Mouse (Mus musculus): ENCODE measurements around the gene Ern1. TPM values are rescaled to one million over a fixed set of nuclear protein-coding genes. Genes with fewer than 3 reads are reported as not detected.

The Ern1 gene
- polyA plus RNA-seq, 1 experiment from 2014 or later: 5.4 TPM

DNA sequence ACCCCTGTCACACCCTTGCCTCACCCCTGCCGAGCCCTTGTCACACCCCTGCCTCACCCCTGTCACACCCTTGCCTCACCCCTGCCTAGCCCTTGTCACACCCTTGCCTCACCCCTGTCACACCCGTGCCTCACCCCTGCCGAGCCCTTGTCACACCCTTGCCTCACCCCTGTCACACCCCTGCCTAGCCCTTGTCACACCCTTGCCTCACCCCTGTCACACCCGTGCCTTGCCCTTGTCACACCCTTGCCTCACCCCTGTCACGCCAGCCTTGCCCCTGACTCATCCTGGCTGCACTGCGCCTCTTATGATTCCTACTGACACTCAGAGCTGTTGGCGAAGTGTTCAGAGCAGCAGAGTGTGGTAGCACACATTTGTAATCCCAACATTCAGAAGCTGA, 20.0 kb upstream of the Ern1 start:
- Histone ChIP-seq H3K27ac (ENCODE audit: low read length) (no peak overlapping the region), H3K4me2 (replicated peaks; ENCODE audit: low read depth, low read length) (no peak overlapping the region), H3K9ac (replicated peaks; ENCODE audit: low read depth) (no peak overlapping the region), H3K9me3 (ENCODE audit: low read length) (no peaks in the 10 kb centered on the region), H3K4me1 (ENCODE audit: insufficient read depth, low read depth, low read length) (no peaks in the 10 kb centered on the region), H3K36me3 (ENCODE audit: insufficient read depth, low read length) (peaks cover 15% of the 10 kb centered on the region), H3K27me3 (replicated peaks; ENCODE audit: insufficient read depth, low read length) (no peaks in the 10 kb centered on the region), H3K4me3 (ENCODE audit: low read depth, low read length) (no peak overlapping the region)
- no peak for ATAC-seq
- TF ChIP-seq EP300 (IDR thresholded peaks at IDR 0.05): no peak
- 85% methylated on average over 7 of the region's 7 CpGs for WGBS
- no peak for DNase-seq (ENCODE audit: low spot score)

DNA sequence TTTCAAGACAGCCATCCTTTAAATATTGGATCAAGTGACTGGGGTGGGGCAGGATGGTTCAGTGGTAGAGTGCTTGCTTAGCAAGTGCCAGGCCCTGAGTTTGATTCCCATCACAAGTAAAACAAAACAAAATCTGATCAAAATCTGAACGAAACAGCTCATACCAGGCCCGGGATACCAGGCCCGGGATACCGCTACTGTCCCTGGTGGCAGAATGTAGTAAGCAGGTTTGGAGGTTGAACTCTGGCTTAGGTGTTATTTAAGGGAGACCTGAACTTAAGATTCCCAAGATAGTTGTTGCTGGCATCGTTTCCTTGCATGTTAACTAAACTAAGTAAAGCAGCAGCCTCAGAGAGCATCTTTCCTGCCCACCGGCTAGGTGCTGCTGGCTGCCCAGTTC, 18.6 kb upstream of the Ern1 start:
- Histone ChIP-seq H3K4me2 (replicated peaks; ENCODE audit: low read depth, low read length) (no peak overlapping the region), H3K27ac (ENCODE audit: low read length) (no peak overlapping the region), H3K4me1 (ENCODE audit: insufficient read depth, low read depth, low read length) (peaks cover 5% of the 10 kb centered on the region; the same call in 1 of the 2 replicates), H3K4me3 (ENCODE audit: low read depth, low read length) (no peak overlapping the region), H3K27me3 (replicated peaks; ENCODE audit: insufficient read depth, low read length) (no peaks in the 10 kb centered on the region), H3K36me3 (ENCODE audit: insufficient read depth, low read length) (peaks cover 13% of the 10 kb centered on the region), H3K9me3 (ENCODE audit: low read length) (no peaks in the 10 kb centered on the region), H3K9ac (replicated peaks; ENCODE audit: low read depth) (no peak overlapping the region)
- ATAC-seq (no peak), DNase-seq (ENCODE audit: low spot score) (no peak)
- 90% methylated on average over 6 of the region's 6 CpGs for WGBS
- TF ChIP-seq CTCF (IDR thresholded peaks at IDR 0.05) (peak; percentile 37), EP300 (IDR thresholded peaks at IDR 0.05) (no peak)

DNA sequence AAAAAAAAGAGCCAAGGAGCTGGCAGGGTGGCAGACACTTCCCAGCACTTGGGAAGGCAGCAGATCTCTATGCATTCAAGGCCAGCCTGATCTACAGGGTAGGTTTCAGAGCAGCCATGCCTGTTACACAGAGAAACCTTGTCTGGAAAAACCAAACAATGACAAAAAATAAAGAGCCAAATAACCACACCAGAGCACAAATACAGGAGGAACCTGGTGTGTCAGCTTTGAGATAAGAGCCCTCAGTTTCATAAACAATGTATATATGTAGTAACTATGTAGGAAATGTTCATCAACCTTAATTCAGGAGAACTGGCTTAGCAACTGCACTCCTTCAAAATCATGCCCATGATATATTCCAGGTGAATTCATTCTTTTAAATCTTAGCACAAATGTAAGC, 16.5 kb upstream of the Ern1 start:
- Histone ChIP-seq H3K36me3 (ENCODE audit: insufficient read depth, low read length) (peaks cover 2% of the 10 kb centered on the region; the same call in 1 of the 2 replicates), H3K4me3 (ENCODE audit: low read depth, low read length) (no peak overlapping the region), H3K27me3 (replicated peaks; ENCODE audit: insufficient read depth, low read length) (no peaks in the 10 kb centered on the region), H3K9ac (replicated peaks; ENCODE audit: low read depth) (no peak overlapping the region), H3K9me3 (ENCODE audit: low read length) (no peaks in the 10 kb centered on the region), H3K27ac (ENCODE audit: low read length) (no peak overlapping the region), H3K4me2 (replicated peaks; ENCODE audit: low read depth, low read length) (no peak overlapping the region), H3K4me1 (ENCODE audit: insufficient read depth, low read depth, low read length) (peaks cover 5% of the 10 kb centered on the region; the same call in 1 of the 2 replicates)
- TF ChIP-seq EP300 (IDR thresholded peaks at IDR 0.05): no peak
- no peak for TF ChIP-seq CTCF (IDR thresholded peaks at IDR 0.05)
- ATAC-seq (no peak), DNase-seq (ENCODE audit: low spot score) (no peak)

DNA sequence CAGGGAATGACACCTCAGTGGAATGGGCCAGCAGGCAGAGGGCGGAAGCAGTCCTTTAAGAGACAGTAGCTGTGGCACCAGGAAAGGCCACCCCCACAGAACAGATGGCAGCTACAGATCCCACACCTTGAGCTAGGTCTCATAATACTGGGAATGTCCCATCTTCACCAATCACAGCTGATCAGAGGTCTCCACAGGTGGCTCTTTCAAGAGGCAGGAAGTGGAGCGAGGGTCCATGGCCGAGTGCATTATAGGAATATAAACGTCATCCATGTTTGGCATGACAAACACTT, 15.7 kb upstream of the Ern1 start:
- Histone ChIP-seq H3K4me3 (ENCODE audit: low read depth, low read length) (no peak overlapping the region), H3K4me1 (ENCODE audit: insufficient read depth, low read depth, low read length) (peaks cover 7% of the 10 kb centered on the region; the same call in 1 of the 2 replicates), H3K27ac (ENCODE audit: low read length) (no peak overlapping the region), H3K9ac (replicated peaks; ENCODE audit: low read depth) (no peak overlapping the region), H3K36me3 (ENCODE audit: insufficient read depth, low read length) (no peaks in the 10 kb centered on the region), H3K27me3 (replicated peaks; ENCODE audit: insufficient read depth, low read length) (no peaks in the 10 kb centered on the region), H3K4me2 (replicated peaks; ENCODE audit: low read depth, low read length) (no peak overlapping the region), H3K9me3 (ENCODE audit: low read length) (no peaks in the 10 kb centered on the region)
- no peak for DNase-seq (ENCODE audit: low spot score)
- TF ChIP-seq CTCF (IDR thresholded peaks at IDR 0.05) (no peak), EP300 (IDR thresholded peaks at IDR 0.05) (no peak)
- 59% methylated on average over 4 of the region's 4 CpGs for WGBS
- no peak for ATAC-seq

DNA sequence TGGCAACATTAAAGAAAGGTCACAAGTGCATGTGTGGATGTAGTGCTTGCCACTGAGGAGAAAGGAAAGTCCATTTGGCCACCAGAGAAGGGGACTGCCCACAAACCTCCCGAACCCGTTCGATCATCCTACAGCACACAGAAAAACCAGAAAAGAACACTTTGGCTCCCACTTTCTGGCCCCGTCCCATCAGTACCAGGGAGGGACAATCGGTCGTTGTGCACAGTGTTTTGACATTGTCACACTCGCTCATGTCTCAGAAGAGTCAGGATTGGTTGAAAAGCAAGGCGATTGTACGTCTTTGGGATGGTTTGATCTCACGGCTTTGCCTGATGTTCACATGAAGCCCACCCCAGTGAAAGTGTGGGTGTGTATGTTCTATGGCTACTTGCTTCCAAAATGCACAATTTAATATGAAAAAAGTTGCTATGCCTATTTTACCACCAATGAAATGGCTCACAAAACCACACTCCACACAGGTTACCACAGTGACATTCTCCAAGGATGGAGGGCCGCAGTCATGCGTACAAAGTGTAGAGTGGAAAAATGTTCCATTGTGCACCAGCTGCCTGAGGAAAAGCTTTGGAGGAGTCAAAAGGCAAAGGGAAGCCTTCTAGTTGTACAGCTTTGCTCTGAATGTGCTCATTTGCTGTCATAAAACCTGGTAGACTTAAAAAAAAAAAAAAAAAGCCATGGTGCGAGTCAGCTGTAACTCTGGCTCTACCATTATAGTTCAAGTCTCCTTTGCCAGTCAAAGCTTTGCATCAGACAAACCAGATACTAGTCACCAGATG, 15.2 kb upstream of the Ern1 start:
- H3K4me1 ChIP-seq (ENCODE audit: insufficient read depth, low read depth, low read length): peaks cover 7% of the 10 kb centered on the region; the same call in 1 of the 2 replicates
- no peaks in the 10 kb centered on the region for H3K27me3 ChIP-seq (replicated peaks; ENCODE audit: insufficient read depth, low read length)
- WGBS: 45% methylated on average over 13 of the region's 13 CpGs
- H3K4me2 ChIP-seq (replicated peaks; ENCODE audit: low read depth, low read length): no peak overlapping the region
- TF ChIP-seq EP300 (IDR thresholded peaks at IDR 0.05): no peak
- TF ChIP-seq CTCF (IDR thresholded peaks at IDR 0.05): no peak
- no peak for ATAC-seq
- H3K9me3 ChIP-seq (ENCODE audit: low read length): no peaks in the 10 kb centered on the region
- no peak overlapping the region for H3K27ac ChIP-seq (ENCODE audit: low read length)
- DNase-seq (ENCODE audit: low spot score): no peak
- H3K36me3 ChIP-seq (ENCODE audit: insufficient read depth, low read length): no peaks in the 10 kb centered on the region
- H3K4me3 ChIP-seq (ENCODE audit: low read depth, low read length): no peak overlapping the region
- H3K9ac ChIP-seq (replicated peaks; ENCODE audit: low read depth): no peak overlapping the region

DNA sequence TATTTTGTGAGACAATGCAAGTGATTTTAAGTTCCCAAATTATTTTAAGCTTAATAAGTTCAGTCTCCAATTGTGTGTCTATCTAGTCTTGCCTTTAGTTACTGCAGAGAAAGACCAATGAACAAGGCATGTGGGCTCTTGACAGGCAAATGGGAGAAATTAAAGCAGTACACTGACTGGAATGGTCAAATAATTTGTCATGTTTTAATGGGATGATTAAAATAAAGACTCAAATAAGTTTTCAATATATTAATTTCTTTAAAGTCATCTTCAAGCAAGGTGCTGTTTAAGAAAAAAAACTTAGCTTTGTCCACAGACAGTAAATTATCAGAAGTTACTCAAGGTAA, 14.5 kb upstream of the Ern1 start:
- Histone ChIP-seq H3K4me2 (replicated peaks; ENCODE audit: low read depth, low read length) (no peak overlapping the region), H3K4me3 (ENCODE audit: low read depth, low read length) (no peak overlapping the region)

More for the DNA sequence above, 14.5 kb upstream of the Ern1 start:
- H3K36me3 ChIP-seq (ENCODE audit: insufficient read depth, low read length): no peaks in the 10 kb centered on the region
- H3K9me3 ChIP-seq (ENCODE audit: low read length): no peaks in the 10 kb centered on the region
- ATAC-seq (no peak), DNase-seq (ENCODE audit: low spot score) (no peak)
- H3K27me3 ChIP-seq (replicated peaks; ENCODE audit: insufficient read depth, low read length): no peaks in the 10 kb centered on the region
- no peak for TF ChIP-seq EP300 (IDR thresholded peaks at IDR 0.05)
- no peak overlapping the region for H3K9ac ChIP-seq (replicated peaks; ENCODE audit: low read depth)
- peaks cover 7% of the 10 kb centered on the region; the same call in 1 of the 2 replicates for H3K4me1 ChIP-seq (ENCODE audit: insufficient read depth, low read depth, low read length)
- no peak overlapping the region for H3K27ac ChIP-seq (ENCODE audit: low read length)
